Mouse (Mus musculus) heart, adult 2 months (tissue): ENCODE measurements around the gene Ift43.

ENCODE experiments used
- CTCF ChIP-seq: fragments of 200-600 bp; IDR thresholded peaks from 2 replicates; pipeline ENCODE4 v1.8.1; 2022; ENCODE audit warnings: antibody characterized with exemption, mild to moderate bottlenecking, moderate library complexity
- POLR2A ChIP-seq: fragments of 200-500 bp; IDR thresholded peaks from 2 replicates; pipeline ENCODE4 v1.6.1; 2011; ENCODE audit warnings: mild to moderate bottlenecking, low read depth, low read length, control low read depth; ENCODE audit not compliant: insufficient read depth

DNA sequence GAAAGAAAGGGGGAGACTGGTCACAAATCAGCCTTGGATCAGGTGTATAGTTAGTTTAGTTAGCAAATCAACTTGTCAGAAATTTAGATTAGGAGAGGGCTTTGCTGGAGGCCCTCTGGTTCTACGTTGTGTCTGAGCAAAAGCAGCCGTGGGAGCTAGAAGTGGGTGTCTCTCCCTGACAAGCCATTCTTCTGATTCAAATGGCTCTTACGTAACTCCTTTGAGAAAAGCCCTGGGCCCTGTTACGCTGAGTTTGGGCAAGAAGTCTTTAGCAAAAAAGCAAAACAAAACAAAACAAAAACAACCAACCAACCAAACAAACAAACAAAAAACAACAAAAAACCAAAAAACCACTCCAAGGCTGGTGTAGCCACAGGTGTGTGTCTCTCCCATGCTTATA, 8.4 kb downstream of the Ift43 start:
- TF ChIP-seq CTCF (no peak), POLR2A (no peak)
